Mouse (Mus musculus): ENCODE data around the gene Rps19.
"Not testable (repeated sequence)": the region's sequence is repeated elsewhere in the genome, so short reads cannot be mapped to it uniquely, and the experiment has no call there.

The Rps19 gene

GRCm38 (mm10) chr7:24877588-24877987 lies 6.6 kb upstream of the Rps19 start:
- DNase-seq, result no peak

DNA sequence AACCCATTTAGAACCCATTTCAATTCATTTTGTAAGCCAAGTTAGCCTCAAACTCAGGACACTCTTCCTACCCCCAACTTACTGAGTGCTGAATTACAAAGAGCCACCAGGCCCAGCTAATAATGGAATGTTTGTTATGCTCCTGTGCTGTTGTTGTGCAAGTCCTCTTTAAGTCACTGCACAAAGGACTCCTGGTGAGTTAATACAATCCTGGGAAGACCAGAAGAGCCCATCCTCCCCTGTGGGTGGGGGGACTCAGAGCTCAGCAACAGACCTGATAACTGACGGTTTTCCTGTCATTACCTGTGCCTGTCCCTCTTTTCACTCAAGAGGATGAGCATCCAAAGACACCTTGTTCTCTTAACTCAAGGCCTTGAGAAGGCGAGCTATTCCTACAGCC lies 4.6 kb upstream of the Rps19 start:
- no peak for DNase-seq

GRCm38 (mm10) chr7:24882416-24883199 lies 1.6 kb upstream of the Rps19 start:
- no peak for DNase-seq

DNA sequence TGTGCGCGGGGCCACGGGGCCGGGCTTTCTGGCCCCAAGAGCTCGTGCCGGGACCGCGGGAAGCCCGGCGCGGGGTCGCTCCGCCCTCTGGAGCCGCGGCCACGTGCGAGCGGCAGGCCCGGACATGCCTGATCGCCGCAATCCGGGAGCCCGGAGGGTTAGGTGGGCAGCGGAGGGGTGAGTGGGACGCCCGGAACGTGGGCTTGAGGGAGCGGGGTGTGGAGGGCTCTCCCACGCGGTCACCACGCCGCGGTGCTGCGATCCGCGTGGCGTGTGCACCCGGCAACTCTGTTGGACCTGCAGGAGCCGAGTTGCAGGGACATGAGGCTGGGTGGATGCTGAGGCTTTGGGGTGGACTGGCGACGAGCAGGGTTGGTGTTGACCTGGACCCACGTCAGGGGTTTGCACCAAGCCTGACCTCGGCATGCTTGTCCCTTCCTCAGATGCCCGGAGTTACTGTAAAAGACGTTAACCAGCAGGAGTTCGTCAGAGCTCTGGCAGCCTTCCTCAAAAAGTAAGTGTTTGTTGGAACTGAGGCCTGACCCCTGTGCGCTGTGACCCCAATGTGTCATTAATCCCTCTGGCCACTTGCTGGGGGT lies 621 bp downstream of the Rps19 start:
- no peak for DNase-seq

DNA sequence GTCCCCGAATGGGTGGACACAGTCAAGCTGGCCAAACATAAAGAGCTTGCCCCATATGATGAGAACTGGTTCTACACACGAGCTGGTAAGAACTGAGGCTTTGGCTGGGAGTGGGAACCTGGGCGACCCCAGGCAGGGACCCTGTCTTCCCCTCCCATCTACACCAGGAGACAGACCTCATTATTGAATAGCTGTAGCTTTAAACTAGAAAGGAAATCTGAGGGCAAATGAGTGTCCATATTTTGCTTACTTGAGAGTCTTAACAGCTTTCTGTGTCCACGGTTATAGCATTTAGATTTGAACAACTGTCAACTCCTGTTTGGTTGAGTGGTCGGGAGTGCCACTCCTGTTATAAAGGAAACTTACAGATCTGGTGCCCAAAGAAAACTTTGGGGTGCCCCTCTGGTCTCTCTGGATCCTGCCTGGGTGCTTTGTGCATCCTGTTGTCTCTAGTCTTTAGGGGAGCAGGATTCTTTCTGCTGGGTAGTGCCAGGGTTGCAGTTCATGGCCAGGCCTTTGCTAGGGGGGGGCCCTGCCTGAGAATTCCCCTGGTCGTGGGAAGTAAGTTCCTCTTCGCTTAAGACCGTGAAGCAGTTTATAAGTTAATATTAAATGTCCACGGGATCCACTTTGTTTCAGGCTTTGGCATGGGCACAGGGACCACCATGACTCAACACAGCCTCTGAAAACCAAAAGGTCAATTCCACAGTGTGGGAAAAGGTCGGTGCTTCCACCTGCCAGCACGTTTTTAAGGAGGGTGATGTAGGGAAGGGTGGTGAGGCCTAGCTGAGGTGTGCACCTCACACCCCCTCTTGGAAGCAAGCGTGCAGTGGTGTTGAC lies 1.5 kb downstream of the Rps19 start:
- no peak for DNase-seq

DNA sequence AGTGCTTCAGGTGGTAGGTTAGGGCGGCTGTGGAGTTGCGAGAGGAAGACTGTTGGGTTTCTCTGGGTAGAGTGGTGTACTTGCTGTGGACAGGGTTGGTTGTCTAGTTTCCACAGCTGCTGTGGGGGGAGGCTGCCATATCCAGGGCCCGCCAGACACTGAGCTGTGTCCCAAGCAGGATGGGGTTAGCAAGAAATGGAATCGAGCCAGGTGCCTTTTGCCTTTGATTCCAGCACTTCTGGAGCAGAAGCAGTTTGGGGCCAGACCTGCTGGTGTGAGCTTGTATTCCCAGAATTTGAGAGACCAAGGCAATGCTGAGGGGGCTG lies 2.1 kb downstream of the Rps19 start:
- no peak for DNase-seq

DNA sequence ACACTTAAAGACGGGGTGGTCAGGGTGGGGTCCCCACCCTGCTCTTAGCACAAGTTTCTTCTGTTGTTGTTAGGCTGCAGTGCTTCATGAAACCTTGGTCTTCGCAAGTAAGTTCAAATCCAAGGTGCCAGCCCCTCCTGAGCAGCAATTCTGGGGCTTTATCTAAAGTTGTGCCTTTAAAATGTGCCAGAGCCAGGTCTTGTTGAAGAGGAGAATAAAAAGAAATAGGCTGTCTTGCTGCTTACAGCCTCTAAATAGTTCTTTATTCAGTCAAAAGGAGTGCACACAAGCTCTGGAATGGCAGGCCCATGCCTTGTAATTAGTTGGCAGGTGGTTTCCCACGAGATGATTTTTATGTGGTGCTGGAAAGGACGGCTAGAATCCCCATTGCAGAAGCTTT lies 2.9 kb downstream of the Rps19 start:
- no peak for DNase-seq

- no peak for DNase-seq
Observed at GRCm38 (mm10) chr7:24889431-24890220, 5.5 kb downstream of the Rps19 start.

DNA sequence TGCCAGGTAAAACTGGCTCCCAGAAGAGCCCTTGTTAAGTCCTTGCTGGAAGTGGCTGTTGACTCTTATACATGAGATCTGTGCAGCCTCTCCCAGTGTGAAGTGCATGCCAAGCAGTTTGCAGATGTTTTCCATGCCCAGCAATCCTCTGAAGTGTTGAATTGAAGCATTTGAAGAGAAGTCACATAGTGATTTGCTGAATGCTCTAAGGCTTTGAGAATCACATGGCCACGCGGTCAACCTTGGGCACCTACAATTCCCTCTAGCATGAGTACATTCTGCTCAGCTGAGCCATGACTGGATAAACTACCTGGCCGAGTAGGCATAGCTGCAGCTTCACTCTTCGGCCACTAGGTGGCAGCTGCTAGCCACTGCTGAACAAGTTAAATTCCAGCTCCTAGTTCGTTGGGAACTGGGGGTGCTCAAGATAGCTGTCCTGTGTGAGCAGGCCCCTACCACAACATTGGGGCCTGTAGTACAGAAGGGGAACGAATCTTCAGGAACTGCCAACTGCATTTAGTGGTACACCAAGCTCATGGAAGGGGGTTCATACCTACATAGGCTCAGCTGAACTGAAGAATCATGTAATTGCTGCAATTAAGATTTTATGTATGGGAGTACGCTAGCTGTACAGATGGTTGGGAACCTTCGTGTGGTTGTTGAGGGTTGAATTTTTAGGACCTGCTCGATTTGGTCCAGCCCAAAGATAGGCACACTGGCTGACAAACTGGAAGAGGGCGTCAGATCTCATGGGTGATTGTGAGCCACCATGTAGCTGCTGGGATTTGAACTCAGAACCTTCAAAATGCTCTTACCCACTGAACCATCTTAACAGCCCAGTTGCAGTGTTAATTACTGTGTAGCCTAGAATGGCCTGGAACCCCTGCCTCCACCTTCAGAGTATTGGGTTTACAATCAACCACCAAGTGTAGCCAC lies 6.4 kb downstream of the Rps19 start:
- DNase-seq, result peak; percentile 71

DNA sequence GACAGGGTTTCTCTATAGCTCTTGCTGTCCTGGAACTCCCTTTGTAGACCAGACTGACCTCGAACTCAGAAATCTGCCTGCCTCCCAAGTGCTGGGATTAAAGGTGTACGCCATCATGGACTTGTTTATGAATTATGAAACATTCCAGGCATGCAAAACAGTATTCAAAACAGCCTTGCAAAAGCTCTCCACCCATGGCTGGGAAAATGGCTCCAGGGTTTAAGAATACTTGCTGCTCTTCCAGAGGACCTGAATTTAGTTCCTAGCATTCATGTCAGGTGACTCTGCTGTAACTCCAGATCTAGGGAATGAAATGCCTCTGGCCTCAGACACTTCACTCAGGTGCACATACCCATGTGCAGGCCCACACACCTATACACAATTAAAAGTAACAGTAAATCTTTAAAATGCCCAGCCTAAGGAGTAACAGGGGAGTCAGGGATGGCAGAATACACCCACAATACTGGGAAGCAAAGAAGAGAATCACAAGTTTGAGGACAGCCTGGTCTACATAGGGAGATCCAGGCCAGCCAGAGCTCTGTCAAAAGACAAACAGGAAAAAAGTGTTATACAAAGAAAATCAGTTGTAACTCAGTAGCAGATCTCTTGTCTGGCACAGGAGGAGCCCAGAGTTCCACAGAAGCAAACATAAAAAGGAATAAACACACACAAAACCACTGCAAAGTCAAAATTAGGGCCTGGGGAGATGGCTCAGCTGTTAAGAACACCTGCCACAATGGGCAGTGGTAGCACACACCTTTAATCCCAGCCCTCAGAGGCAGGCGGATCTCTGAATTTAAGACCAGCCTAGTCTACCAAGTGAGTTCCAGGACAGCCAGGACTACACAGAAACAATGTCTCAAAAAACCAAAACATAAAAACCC lies 7.3 kb downstream of the Rps19 start:
- no peak for DNase-seq

- DNase-seq, result no peak
Observed at GRCm38 (mm10) chr7:24892125-24892583, 8.0 kb downstream of the Rps19 start.

GRCm38 (mm10) chr7:24895749-24896148 lies 11.6 kb downstream of the Rps19 start:
- DNase-seq, result not testable (repeated sequence)

- DNase-seq, result no peak
Observed at GRCm38 (mm10) chr7:24896269-24896668, 12.1 kb downstream of the Rps19 start.

- no peak for DNase-seq
Observed at GRCm38 (mm10) chr7:24897224-24897623, 13.1 kb downstream of the Rps19 start, which contains the start of gene Cd79a. Gene Cd79a, plus strand, starts transcription at chr7:24897381.

DNA sequence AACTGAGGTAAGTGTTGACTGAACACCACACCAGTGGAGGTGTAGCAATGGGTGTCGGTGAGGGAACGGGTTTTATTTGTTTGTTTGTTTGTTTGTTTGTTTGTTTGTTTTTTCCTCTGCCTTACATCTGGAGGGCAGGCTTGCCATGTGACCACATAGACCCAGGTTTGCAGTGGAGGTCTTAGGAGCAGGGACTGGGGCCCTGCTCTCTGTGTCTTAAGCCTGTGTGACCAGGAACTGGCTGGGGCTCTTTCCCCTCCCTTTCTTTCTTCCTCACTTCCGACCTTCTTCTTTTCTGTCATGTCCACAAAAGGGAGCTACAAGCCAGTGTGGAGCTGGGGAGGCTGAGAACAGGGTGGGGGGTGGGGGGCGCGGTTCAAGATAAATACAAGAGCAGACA lies 13.8 kb downstream of the Rps19 start:
- no peak for DNase-seq

GRCm38 (mm10) chr7:24901114-24901513 lies 16.9 kb downstream of the Rps19 start:
- DNase-seq, result no peak

DNA sequence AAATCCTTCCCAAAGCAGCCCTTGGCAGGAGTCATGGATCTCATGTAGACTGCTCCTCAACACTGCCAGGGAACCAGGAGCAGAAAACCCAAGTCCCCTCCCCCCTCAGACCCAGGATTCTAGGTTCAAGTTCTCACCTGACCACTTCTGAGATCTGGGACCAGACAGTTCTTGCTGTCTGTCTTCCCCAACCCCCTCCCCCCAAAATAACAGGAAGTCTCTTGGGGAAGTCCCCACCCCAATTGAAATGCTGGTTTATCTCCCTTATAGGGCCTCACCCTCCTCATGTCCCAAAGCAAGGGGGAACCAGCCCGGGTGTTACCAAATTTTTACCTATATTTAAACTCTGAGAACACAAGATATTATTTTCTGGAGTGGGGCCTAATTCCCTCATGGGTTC lies 17.7 kb downstream of the Rps19 start:
- DNase-seq, result no peak

DNA sequence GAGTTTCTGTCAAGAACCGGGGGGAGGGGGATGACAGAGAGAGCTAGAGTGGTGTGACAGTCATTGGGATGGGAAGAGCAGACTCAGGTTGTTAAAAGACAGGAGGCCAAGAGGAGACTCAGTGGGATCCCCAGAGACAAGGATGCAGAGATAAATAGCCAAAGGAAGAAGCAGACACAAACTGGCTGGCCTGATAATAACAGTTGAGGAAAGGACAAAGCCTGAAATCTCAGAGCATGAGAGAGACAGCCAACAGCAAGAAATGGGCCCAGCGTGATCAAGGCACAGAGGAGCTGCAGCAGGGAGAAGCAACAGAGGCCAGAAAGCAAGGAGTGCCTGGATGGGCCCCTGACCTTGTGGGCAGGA lies 18.1 kb downstream of the Rps19 start:
- no peak for DNase-seq

- peak; percentile 33 for DNase-seq
Observed at GRCm38 (mm10) chr7:24902630-24903443, 18.7 kb downstream of the Rps19 start, which contains the start of gene Arhgef1. Gene Arhgef1, plus strand, starts transcription at chr7:24902912.

DNA sequence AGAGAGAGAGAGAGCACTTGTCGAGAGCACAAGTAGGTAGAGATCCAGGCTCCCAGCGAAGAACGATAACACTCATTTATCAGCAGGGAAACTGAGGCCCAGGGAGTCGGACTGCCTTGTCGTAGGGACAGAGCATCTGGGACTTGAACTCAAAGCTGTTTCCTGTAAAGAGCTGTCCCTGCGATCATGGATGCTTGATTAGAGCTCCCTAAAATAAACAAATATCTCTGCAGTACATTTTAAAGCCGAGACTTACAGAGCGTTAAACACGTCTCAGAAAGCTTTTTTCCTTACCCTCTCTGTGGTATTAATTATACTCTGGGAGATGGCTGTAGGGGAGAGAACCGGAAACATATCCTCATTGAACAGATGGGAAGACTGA lies 19.3 kb downstream of the Rps19 start:
- no peak for DNase-seq
